Mouse (Mus musculus) cortical plate, adult 2 months (tissue): ENCODE measurements around the gene Erg28.

Experiments used
- CTCF ChIP-seq: fragments of 200-500 bp; IDR thresholded peaks from 2 replicates; pipeline ENCODE4 v1.5.1; 2011; ENCODE audit warnings: mild to moderate bottlenecking, control low read depth, low read length; ENCODE audit not compliant: insufficient read depth; ENCODE audit errors: extremely low read depth
- POLR2A ChIP-seq: fragments of 200-500 bp; IDR thresholded peaks from 2 replicates; pipeline ENCODE4 v1.6.1; 2011; ENCODE audit warnings: mild to moderate bottlenecking, low read length, control low read depth; ENCODE audit not compliant: insufficient read depth; ENCODE audit errors: extremely low read depth

- TF ChIP-seq CTCF (no peak), POLR2A (no peak)
Measured at GRCm38 (mm10) chr12:85859111-85859510, 34.8 kb upstream of the Erg28 start.
